Mouse (Mus musculus) forelimb bud, embryonic 11.5 days (tissue): ENCODE data around the gene Trim33.

ENCODE experiments used
- DNase-seq: peaks from one replicate; pipeline ENCODE4 v3.0.0-alpha.2; 2012; ENCODE audit warnings: low read depth, low spot score

Trim33 gene

DNA sequence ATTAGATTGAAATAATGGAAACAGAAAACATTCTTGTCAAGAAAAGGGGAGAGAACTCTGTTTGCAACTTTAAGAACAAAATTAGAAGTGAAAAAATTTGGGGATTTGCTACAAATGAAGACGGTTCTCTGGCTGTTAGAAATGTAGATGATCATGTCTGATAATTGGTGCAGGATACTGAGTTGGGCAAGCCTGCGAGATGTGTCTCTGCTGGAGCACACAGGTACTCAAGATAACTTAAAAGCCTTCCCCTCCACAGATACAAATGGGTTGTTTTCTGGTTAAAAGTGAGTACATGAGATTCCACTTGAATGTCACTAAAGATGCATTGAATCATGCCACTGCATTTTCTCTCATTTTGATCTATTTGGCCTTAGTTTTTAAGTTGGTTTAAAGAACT, 74.9 kb downstream of the Trim33 start:
- no peak for DNase-seq

GRCm38 (mm10) chr3:103361150-103361549, 82.1 kb downstream of the Trim33 start:
- no peak for DNase-seq

DNA sequence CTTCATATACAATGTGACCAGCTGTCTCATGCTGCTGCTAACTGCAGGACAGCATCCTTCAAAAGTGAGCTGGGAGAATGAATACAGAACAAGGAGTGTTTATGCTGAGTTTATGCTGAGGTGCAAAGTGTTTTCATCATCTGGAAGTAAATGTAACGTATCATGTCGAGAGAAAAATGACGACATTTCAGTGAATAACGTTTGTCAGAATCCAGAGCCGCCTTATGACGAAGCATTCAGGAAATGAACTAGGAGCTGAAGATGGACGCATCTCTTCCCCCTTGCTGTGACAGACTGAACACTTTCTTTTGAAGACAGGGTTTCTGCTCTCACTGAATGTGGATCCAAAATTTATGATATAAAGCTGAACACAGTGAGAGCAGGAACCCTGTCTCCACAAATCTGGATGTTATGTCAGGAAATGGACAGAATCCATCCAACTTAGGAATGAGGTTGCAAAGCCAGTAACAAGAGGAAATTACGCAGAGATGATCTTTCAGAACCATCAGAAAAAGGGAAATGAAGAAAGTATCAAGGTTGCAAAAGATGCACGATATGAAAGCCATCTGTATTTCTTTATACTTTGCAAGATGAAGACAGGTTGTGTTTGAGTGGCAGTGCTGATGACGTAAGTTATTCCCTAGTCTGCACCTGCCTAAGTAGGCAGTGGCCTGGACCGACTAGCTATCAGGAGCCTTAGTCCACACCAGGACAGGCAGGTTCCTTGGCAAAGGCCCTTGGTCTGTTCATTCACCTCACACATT, 85.3 kb downstream of the Trim33 start:
- DNase-seq = no peak

- no peak for DNase-seq
These were observed 88.3 kb downstream of the Trim33 start for GRCm38 (mm10) chr3:103367176-103367970.

DNA sequence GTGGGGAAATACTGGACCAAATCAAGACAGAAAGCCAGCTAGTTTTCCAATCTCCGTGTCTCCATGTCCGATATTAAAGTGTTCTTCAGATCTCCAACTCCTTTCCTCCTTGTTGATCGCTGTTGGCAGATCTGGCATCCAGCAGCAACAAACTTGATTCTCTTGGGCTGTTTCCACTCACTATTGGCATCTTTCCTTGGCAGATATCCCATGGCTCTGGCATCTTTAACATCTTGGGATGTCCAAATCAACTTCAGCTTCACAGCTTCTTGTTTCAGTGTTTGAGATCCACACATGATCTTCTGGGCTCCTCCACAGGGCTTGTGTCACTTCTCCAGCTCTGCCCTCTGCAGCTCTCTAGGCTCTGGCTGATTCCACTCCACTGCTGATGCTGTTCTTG, 89.6 kb downstream of the Trim33 start:
- DNase-seq = no peak

DNA sequence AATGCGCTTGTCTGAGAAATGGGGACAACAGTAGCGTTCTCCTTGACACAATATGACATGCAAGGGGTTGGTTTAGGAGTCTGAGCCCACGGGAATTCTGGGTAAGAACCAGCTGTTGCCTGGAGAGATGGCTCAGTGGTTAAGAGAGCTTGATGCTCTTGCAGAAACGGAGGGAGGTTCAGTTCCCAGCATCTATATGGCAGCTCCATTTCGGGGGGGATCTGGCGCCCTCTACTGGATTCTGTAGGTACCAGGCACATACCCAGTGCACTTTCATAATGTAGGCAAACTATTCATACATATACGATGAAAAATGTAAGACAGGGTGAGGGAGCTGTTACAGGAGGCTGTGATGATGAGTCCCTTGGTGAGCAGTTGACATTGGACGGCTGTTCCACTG, 94.9 kb downstream of the Trim33 start:
- peak; percentile 34 for DNase-seq

DNA sequence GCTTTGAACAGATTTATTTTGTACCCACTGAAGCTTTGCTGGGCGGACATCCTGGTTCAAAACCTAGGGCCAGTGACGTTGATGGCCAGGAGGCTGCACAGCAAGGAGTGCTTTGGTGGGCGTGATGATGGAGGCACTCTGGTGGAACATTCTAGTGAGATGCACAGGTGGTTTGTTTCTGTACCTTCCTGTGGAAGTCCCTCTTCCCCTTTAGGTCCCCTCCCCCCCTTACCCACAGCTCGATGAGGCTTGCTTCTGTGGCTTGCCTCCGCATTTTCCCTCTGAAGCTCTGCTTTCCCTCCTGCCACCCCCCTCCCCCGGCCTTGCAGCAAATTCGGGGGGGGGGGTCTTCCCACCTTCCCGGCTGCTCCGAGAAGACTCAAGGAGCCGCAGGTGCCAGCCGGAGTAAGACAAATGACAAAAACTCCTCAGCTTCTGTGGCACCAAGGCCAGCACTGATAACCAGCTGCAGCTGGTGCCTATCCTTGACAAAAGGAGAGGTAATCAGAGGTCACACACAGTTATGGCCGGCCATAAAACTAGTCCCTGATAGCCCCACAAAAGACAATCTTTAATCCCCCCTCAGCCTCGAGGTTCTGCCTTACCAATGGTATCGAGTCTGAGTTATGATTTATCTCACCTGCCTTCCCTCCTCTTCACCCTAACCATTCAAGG, 96.2 kb downstream of the Trim33 start:
- no peak for DNase-seq

DNA sequence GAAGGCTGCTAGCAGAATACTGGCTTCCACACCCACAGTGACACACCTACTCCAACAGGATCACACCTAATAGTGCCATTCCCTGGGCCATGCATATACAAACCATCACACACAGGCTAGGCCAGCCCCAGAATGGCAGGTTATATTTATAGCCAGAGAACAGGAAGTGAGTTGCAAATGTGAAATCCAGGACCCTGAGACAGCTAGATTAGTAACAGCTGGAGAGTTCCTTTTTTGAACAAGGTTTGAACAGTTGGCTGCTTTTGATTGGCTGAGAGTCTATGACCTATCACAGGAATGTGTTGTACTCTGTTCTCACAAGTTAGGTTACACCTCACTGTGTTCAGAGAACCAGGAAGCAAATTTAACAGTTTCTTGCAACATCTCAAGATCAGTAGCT, 98.9 kb downstream of the Trim33 start:
- peak; percentile 82 for DNase-seq

GRCm38 (mm10) chr3:103379371-103379770, 100.3 kb downstream of the Trim33 start:
- DNase-seq = no peak

GRCm38 (mm10) chr3:103380814-103381213, 101.7 kb downstream of the Trim33 start:
- no peak for DNase-seq

GRCm38 (mm10) chr3:103381441-103381840, 102.3 kb downstream of the Trim33 start:
- DNase-seq = no peak

DNA sequence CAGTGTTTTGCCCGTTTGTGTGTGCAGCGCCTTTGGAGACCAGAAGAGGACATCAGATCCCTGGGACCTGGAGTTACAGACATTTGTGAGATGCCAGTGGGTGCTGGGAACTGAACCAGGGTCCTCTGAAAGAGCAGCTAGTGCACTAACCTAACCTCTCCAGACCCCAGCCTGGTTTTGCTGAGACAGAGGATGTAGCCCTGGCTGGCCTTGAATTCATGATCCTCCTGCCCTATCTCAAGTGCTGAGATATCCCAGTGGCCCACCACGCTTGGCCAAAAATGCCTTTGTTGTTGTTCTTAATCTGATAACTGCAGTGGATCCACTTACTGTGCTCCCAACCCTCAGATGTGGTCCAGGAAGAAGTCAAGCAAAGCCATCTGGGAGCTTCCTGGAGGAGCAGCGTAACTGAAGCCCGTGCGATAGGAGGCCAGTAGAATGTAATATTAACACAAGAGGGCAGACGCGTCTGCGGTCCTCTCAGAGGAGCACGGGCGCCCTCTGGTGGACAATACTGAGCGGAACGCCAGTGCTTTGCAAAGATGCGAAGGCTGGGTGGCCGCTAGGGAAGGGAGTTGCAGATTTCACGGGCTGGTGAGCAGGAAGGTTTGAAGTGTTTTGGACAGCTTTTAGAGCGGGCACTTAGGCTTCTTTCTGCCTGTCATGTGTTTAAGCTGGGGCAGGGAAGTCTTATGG, 103.9 kb downstream of the Trim33 start:
- DNase-seq = peak; percentile 95

DNA sequence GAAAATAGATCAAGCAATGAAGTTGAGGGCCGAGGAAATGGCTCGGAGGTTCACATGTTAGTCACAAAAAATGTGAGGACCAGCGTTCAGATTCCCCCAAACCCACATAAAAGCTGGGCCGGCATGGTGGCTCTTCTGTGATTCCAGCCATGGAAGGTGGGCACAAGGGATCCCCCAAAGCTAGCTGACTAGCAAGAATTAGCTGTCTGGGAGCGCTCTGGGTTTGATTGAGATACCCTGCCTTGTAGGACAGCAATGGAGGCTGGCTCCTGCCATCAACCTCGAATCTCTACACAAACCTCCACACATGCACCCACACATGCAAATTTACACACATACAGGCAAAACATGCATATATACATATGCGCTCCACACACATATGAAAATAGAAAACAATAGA, 105.4 kb downstream of the Trim33 start:
- DNase-seq = no peak

DNA sequence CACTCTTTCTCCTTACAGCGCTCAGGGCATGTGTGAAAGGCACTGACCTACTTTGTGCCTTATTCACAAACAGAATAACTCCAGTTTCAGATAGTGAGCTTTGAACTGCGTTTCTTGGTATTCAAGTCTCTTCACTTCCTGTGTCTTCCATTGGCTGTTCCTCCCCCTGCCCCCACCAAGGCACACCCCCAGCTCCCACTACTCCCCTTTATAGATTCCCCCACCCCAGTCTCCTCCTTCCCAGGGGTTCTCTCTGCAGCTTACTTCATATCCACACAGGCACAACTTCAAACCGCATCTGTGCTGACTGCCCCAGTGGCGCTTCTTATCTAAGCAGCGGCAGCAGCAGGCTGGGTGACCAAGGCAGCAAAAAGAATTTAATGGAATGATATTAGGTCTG, 105.9 kb downstream of the Trim33 start:
- DNase-seq = no peak

DNA sequence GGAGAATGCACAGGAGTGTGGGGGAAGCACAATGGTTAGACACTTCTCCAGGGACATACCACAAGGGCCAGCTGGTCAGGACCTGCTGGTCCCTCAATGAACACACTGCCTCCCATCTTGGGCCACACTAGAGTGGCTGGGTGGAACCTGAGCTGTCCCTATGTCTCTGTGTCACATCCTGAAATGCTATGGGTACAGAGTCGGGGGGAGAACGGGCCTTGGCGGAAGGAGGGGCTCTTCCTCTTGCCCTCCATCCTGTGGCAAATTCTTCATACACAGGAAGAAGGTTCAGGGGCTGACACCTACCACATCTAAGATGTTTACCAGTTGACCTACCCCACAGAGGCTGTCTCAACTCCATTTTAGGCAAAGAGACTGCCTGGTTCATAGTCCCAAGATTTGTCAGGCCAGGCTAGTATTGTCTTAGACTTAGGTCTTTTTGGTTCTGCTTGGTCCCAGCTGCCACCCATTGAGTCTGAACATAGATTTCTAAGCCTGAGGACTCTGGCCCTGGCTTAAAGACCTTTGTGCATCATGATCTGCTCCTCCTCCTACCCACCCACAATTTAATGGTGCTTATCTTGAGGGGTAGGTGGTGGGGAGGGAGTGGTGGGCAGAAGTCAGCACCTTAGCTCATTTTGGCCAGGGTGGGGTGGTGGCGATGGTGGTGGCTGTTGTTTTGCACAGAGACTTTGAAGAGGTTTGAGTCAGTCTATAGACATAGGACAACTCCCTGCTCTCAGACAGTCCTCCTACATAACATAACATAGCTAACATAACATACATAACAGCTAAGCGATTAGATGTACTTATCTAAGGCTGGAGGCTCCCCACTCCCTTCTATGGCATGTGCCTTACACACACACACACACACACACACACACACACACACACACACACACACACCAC, 106.5 kb downstream of the Trim33 start:
- no peak for DNase-seq

DNA sequence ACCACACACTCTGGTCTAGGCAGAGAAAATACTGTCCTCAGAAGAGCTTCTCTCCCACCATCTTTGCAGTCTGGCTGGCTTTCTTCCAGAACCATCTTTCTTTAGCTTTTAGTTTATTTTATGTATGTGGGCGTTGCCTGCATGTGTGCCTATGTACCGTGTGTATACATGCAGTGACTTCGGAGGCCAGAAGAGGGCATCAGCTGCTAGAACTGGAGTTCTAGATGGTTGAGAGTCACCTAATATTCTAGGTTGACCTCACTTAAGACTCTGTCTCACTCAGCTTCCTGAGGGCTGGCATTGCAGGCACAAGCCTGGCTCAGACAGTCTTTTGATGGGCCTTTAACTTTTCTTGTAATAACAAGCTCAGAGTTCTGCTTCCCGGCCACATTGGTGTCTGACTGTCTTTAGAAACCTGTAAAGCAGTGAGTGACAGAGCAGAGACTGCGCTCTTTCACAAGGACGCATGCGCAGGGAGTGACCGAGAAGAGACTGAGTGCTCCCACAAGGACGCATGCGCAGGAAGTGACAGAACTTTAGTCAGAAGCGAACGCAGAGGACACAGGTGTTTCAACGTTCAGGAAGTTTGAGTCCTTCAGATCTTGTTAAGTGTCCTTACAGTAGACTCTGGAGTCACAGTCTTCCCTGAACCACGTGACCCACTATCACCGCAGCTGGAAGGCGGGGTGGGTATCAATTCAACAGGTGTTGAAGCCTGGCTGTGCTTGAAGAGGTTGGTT, 107.4 kb downstream of the Trim33 start:
- DNase-seq = no peak

DNA sequence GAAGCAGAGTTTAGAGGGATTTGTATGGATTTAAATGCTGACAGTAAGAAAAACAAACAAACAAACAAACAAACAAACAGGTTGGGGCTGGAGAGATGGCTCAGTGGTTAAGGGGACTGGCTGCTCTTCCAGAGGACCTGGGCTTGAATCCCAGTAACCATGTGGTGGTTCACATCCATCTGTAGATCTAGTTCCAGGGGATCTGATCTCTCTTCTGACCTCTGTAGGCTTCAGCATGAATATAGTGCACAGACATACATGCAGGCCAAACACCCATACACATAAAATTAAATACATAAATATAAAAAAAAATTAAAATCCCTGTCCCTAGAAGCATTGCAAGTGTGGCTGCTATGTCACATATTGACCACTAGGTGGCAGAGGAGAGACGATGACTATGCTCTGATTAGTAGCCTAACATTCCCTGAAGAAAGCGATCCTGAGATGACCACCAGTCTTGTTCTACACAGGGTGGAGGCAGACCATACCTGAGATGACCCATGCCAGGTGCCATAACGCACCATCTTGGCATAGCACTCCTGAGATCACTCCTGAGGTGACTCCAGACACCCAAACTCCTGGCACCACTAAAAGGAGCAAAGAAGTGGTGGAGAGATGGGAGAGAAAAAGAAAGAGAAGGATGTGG, 113.6 kb downstream of the Trim33 start:
- peak; percentile 71 for DNase-seq

GRCm38 (mm10) chr3:103393283-103394060, 114.4 kb downstream of the Trim33 start:
- DNase-seq = no peak

DNA sequence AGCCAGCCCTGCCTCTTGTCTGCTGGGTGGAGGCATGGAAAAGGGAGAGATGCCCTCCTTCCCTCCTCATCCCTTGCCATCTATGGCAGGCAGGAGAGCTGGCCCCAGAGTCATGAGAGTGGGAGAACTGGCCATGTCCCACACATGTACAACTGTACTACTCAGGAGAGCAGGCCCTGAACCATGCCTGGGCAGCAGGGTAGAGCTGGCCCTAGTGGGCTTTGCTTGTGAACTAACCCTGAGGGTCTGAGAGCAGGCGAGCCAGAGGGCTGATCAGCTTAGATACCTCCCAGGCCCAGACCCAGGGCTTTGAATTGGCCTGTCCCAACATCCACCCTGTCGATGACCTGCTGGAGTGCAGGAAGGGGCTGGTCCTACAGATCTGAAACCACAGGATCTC, 115.0 kb downstream of the Trim33 start:
- no peak for DNase-seq
